Mouse (Mus musculus) lung, postnatal 0 days (tissue): ENCODE measurements around the gene Gfod1. TPM values are rescaled to one million over a fixed set of nuclear protein-coding genes. Genes with fewer than 3 reads are reported as not detected.

Experiments
- ATAC-seq: fragments of 200-750 bp; cut with Nextera tagmentation; 2 replicates; pipeline ENCODE4 v1.8.0; 2017; ENCODE audit warnings: moderate library complexity
- DNase-seq: peaks from one replicate; pipeline ENCODE4 v3.0.0-alpha.2; 2016; ENCODE audit warnings: low spot score
- H3K27ac ChIP-seq: fragments of 300-500 bp; sonication (generic); 2 replicates; pipeline ENCODE4 v1.5.1; 2014; ENCODE audit warnings: antibody characterized with exemption, mild to moderate bottlenecking, low read length, mixed read lengths
- H3K27me3 ChIP-seq: fragments of 300-500 bp; sonication (generic); replicated peaks from 2 replicates; pipeline ENCODE4 v1.6.1; 2014; ENCODE audit warnings: low read length, mixed read lengths; ENCODE audit not compliant: insufficient read depth
- H3K36me3 ChIP-seq: fragments of 300-500 bp; sonication (generic); 2 replicates; pipeline ENCODE4 v1.6.1; 2014; ENCODE audit warnings: low read length, mixed read lengths; ENCODE audit not compliant: insufficient read depth
- H3K4me1 ChIP-seq: fragments of 300-500 bp; sonication (generic); 2 replicates; pipeline ENCODE4 v1.6.1; 2014; ENCODE audit warnings: antibody characterized with exemption, low read depth, low read length, mixed read lengths; ENCODE audit not compliant: insufficient read depth
- H3K4me2 ChIP-seq: fragments of 300-500 bp; sonication (generic); replicated peaks from 2 replicates; pipeline ENCODE4 v1.6.1; 2014; ENCODE audit warnings: low read depth, mild to moderate bottlenecking, low read length, moderate library complexity, mixed read lengths
- H3K4me3 ChIP-seq: fragments of 300-500 bp; sonication (generic); 2 replicates; pipeline ENCODE4 v1.5.1; 2014; ENCODE audit warnings: low read depth, low read length
- H3K9ac ChIP-seq: fragments of 300-500 bp; sonication (generic); replicated peaks from 2 replicates; pipeline ENCODE4 v1.6.1; 2014; ENCODE audit warnings: low read depth, mild to moderate bottlenecking
- H3K9me3 ChIP-seq: fragments of 300-500 bp; sonication (generic); 2 replicates; pipeline ENCODE4 v1.6.1; 2016; ENCODE audit warnings: low read length, mixed read lengths
- CTCF ChIP-seq: IDR thresholded peaks from 2 replicates; pipeline ENCODE4 v1.5.1; 2016; ENCODE audit warnings: antibody characterized with exemption, mild to moderate bottlenecking
- EP300 ChIP-seq: IDR thresholded peaks from 2 replicates; pipeline ENCODE4 v1.6.1; 2016; ENCODE audit warnings: antibody characterized with exemption, mild to moderate bottlenecking, control low read depth
- WGBS: fragments of 180-500 bp; shearing (Covaris S2); extraction: QIAGEN DNeasy Blood & Tissue Kit; methylation state at CpG from one replicate; pipeline ENCODE4 v1.1.7; 2014; 5-methylcytosine and 5-hydroxymethylcytosine counted together
- polyA plus RNA-seq: library from polyadenylated mRNA; unstranded; fragments of >200 nt; fragmentation: Nextera tagmentation; extraction: Ambion mirVana; gene quantifications from 2 replicates; pipeline ENCODE4 v1.2.1, GENCODE M21; 2015

Gene Gfod1
- polyA plus RNA-seq, 1 experiment from 2014 or later: 1.6 TPM

DNA sequence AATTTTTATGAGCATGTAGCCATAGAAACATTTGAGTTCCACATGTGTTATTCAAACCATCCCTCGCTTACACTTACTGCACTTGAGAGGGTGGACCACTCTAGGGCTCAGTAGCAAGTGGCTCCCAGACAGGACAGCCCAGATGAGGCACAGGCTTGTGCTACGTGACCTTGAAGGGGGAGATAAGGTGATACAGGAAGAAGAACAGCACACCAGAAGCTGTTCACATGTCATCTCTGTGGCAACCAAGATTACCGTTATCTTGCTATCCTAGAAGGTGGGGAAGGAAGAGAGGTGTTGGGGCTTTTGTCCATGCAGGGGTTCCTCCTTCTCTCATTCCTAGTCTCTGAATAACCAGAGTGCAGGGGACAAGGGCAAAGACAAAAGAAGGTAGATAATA lies 74.2 kb downstream of the Gfod1 start:
- Histone ChIP-seq H3K27me3 (no peaks in the 10 kb centered on the region), H3K4me3 (no peak overlapping the region), H3K36me3 (no peaks in the 10 kb centered on the region), H3K27ac (peak overlapping the region; percentile 63; the same call in 1 of the 2 replicates), H3K9ac (no peak overlapping the region), H3K9me3 (no peaks in the 10 kb centered on the region), H3K4me2 (no peak overlapping the region), H3K4me1 (peaks cover 35% of the 10 kb centered on the region; the same call in 1 of the 2 replicates)
- TF ChIP-seq EP300 (no peak), CTCF (no peak)
- DNase-seq: no peak
- no peak for ATAC-seq
- WGBS: 75% methylated on average over 3 of the region's 3 CpGs

GRCm38 (mm10) chr13:43228141-43228540 lies 75.8 kb downstream of the Gfod1 start:
- Histone ChIP-seq H3K9me3 (no peaks in the 10 kb centered on the region), H3K27ac (no peak overlapping the region), H3K9ac (no peak overlapping the region), H3K4me2 (no peak overlapping the region), H3K4me1 (peaks cover 33% of the 10 kb centered on the region; the same call in 1 of the 2 replicates), H3K36me3 (no peaks in the 10 kb centered on the region), H3K4me3 (no peak overlapping the region), H3K27me3 (no peaks in the 10 kb centered on the region)
- 31% methylated on average over 6 of the region's 6 CpGs for WGBS
- DNase-seq (peak; percentile 47), ATAC-seq (no peak)
- TF ChIP-seq EP300 (no peak), CTCF (no peak)

- H3K9me3 ChIP-seq: no peaks in the 10 kb centered on the region
- H3K9ac ChIP-seq: no peak overlapping the region
- H3K27me3 ChIP-seq: no peaks in the 10 kb centered on the region
- no peak overlapping the region for H3K4me3 ChIP-seq
- H3K4me1 ChIP-seq: peaks cover 15% of the 10 kb centered on the region; the same call in 1 of the 2 replicates
- TF ChIP-seq CTCF (no peak), EP300 (no peak)
- WGBS: 77% methylated on average over 10 of the region's 10 CpGs
- H3K4me2 ChIP-seq: no peak overlapping the region
- no peak for DNase-seq
- H3K36me3 ChIP-seq: no peaks in the 10 kb centered on the region
- H3K27ac ChIP-seq: no peak overlapping the region
- no peak for ATAC-seq
These were observed 77.9 kb downstream of the Gfod1 start for GRCm38 (mm10) chr13:43226041-43226440.

GRCm38 (mm10) chr13:43225161-43225560 lies 78.8 kb downstream of the Gfod1 start:
- Histone ChIP-seq H3K27me3 (no peaks in the 10 kb centered on the region), H3K9me3 (no peaks in the 10 kb centered on the region), H3K9ac (no peak overlapping the region), H3K27ac (no peak overlapping the region), H3K4me1 (peaks cover 6% of the 10 kb centered on the region; the same call in 1 of the 2 replicates), H3K4me2 (no peak overlapping the region), H3K4me3 (no peak overlapping the region), H3K36me3 (no peaks in the 10 kb centered on the region)
- DNase-seq (no peak), ATAC-seq (no peak)
- WGBS: 77% methylated on average over 5 of the region's 5 CpGs
- peak; percentile 59 for TF ChIP-seq CTCF
- no peak for TF ChIP-seq EP300

DNA sequence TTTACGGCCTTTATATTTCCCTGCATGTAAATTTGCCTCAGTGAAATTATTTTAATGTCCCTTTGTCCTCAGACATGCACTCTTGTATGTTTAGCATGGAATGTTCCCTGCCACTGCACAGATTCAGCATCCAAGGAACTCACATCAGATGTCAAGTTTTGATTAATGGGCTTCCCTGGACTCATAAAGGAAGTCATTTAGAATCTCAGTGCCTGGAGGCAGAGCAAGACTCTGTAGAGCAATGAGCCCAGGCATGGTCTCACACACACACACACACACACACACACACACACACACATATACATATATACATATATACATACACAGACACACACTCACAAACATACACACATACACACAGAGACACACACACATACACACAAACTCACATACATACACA lies 81.9 kb downstream of the Gfod1 start:
- ATAC-seq (no peak), DNase-seq (no peak)
- Histone ChIP-seq H3K4me2 (no peak overlapping the region), H3K9me3 (no peaks in the 10 kb centered on the region), H3K4me1 (peaks cover 12% of the 10 kb centered on the region), H3K9ac (no peak overlapping the region), H3K27ac (no peak overlapping the region), H3K27me3 (no peaks in the 10 kb centered on the region), H3K4me3 (no peak overlapping the region), H3K36me3 (no peaks in the 10 kb centered on the region)
- 64% methylated on average over 1 of the region's 1 CpGs for WGBS
- TF ChIP-seq CTCF: no peak
- TF ChIP-seq EP300: no peak

- Histone ChIP-seq H3K36me3 (no peaks in the 10 kb centered on the region), H3K4me1 (peaks cover 13% of the 10 kb centered on the region), H3K27me3 (no peaks in the 10 kb centered on the region), H3K9me3 (no peaks in the 10 kb centered on the region), H3K9ac (no peak overlapping the region), H3K4me3 (no peak overlapping the region), H3K27ac (no peak overlapping the region), H3K4me2 (no peak overlapping the region)
- ATAC-seq: 0 out of 2 replicates have a peak, but pooled peaks have one; percentile 21
- WGBS: 75% methylated on average over 6 of the region's 6 CpGs
- DNase-seq: no peak
- TF ChIP-seq EP300: no peak
- no peak for TF ChIP-seq CTCF
These were observed 82.7 kb downstream of the Gfod1 start for GRCm38 (mm10) chr13:43221290-43221689.

DNA sequence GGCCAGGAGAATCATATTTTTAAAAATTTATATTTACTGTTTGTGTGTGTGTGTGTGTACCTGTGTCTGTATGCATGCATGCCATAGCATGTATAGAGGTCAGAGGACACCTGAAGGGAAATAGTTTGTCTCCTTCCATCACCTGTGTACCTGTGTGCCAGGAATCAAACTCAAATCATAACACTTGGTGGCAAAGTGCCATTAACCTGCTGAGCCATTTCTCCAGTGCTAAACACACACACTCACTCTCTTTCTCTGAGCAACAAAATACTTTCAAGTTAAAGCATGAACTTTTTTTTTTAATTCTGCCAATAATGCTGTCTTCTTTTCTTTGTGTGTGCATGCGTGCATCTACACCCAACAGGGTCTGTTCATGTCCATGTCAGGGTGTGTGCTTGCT lies 83.3 kb downstream of the Gfod1 start:
- H3K4me3 ChIP-seq: no peak overlapping the region
- H3K27me3 ChIP-seq: no peaks in the 10 kb centered on the region
- H3K27ac ChIP-seq: no peak overlapping the region
- DNase-seq (no peak), ATAC-seq (no peak)
- whole genome bisulfite sequencing: 88% methylated on average over 1 of the region's 1 CpGs
- no peak overlapping the region for H3K4me2 ChIP-seq
- no peak for TF ChIP-seq CTCF
- TF ChIP-seq EP300: no peak
- no peak overlapping the region for H3K9ac ChIP-seq
- peaks cover 18% of the 10 kb centered on the region for H3K4me1 ChIP-seq
- no peaks in the 10 kb centered on the region for H3K36me3 ChIP-seq
- no peaks in the 10 kb centered on the region for H3K9me3 ChIP-seq
